Mouse (Mus musculus) left cerebral cortex, postnatal 36 days (tissue): ENCODE measurements at regions not wholly inside any gene's neighbourhood (a gene's known extent, or its start where the extent isn't known, plus 50 kb on each side); places are given as distances from the start of the nearest gene placed in this dataset.
"Not testable (repeated sequence)": the region's sequence is repeated elsewhere in the genome, so short reads cannot be mapped to it uniquely, and the experiment has no call there.

Source experiments
- DNase-seq, 2 experiments: peaks; one replicate each; pipeline ENCODE4 v3.0.0; 2021 to 2022; ENCODE audit warnings: low spot score in 2 of 2, mixed read lengths in 1 of 2
- intact Hi-C: fragments of 180-260 bp; cut with DNase I; formaldehyde crosslinking; loops from one replicate; pipeline ENCODE4 v1.15.1; 2025

DNA sequence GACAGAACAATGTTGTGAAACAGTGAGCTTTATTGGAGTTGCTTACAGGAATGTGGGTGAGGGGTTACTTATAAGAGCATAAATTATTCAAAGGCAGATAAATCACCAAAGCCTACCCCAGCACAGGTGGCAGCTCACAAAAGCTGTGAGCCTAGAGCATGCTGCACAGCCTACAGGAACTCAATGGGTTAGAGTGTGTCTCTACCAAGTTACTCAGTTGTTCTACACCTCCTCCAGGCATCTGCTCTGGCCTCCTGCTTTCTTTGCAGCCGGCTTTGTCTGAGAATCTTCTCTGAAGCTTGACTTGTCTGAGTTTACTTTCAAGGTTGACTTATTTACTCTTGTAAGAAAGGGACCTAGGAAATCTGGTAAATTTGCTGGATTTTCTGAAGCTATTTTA lies 336.5 kb downstream of the Fscb start:
- intact Hi-C loops = no loop called here
- DNase-seq = peak in 1 of 2 experiments; percentile 8

DNA sequence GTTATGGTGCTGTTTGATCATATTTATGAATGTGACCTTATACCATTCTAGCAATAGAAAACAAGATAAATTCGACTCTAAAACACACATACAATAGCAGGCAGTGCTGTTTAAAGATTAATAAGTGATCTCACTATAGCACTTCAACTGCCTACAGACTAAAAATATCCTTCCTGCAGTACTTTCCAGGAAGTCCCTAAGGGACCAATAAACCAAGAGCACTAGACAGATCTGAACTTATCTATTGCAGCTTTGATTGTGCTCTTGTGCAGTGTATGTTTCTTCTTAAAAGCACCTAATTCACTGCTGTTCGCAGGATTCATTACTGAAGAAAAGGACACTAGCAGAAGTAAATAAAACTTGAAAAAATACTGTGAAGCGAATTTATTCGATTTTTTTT lies 358.1 kb downstream of the Fscb start:
- intact Hi-C loops = no loop called here
- no peak for DNase-seq

GRCm38 (mm10) chr12:64114476-64114875 lies 360.0 kb downstream of the Fscb start:
- intact Hi-C loops = no loop called here
- DNase-seq = peak in 1 of 2 experiments; percentile 4

DNA sequence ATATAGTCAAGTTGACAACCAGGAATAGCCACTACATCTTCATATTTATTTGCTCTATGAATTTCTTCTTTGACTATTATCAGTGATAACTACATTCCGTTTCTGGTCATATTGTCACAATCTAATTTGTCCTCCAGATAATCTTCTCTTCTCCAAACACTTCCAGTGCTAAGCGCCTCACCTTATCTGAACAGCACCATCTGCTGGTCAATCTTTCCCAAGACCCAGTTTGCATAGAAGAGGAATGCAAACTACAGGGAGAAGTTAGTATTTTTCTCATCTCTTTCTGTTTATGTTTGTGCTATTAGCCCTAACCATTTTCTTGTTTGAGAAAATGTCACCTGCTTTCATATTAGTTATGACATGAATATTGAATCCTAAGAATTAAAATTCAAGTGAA lies 370.3 kb downstream of the Fscb start:
- intact Hi-C loops = no loop called here
- DNase-seq = peak in 1 of 2 experiments; percentile 3

- no peak for DNase-seq
- intact Hi-C loops = no loop called here
Observed at GRCm38 (mm10) chr12:64076789-64077188, 397.7 kb downstream of the Fscb start.

DNA sequence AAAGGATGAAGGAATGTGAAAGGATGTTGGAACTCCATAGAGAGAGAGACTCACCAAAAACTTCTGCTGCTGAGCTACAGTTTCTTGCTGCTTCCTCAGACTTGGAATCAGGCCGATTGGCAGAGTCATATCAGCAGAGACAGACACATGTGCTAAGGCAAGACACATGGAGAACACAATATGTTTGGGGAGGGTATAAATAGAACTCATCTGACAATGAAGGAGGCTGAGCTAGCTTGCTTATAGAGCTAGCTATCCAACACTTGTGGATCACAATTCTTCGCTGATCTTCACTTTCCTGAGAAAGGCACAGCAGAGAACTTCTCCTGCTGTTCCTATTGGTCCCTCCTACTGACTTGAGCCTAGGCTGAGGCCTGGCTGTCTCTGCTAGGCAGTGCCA lies 429.0 kb downstream of the Fscb start:
- intact Hi-C loops = no loop called here
- DNase-seq = peak in 1 of 2 experiments; percentile 5

DNA sequence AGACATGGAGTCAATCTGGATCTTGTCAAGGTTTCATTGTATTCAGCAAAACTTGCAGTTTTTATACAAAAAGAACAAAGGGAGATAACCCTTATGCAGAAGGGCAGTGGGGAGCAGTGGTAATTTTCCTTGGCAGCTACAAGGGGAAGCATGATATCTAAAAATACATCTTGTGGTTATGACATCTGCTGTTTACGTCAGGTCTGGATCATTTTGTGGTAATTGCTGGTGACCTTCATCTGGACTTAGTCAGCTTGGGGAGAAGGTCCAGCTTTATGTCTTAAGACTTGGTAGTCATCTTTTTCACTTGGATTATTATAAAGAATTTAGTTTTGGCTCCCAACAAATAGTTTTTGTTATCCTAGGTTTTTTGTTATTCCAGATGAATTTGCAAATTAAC lies 465.9 kb downstream of the Fscb start:
- intact Hi-C loops, DNase-seq: not testable (repeated sequence)
